Mouse (Mus musculus) lung, postnatal 10 days (tissue): Measurements from ENCODE around the gene Wdfy1.

Experiments used
- DNase-seq: peaks from one replicate; pipeline ENCODE4 v3.0.0; 2021

Gene Wdfy1

DNA sequence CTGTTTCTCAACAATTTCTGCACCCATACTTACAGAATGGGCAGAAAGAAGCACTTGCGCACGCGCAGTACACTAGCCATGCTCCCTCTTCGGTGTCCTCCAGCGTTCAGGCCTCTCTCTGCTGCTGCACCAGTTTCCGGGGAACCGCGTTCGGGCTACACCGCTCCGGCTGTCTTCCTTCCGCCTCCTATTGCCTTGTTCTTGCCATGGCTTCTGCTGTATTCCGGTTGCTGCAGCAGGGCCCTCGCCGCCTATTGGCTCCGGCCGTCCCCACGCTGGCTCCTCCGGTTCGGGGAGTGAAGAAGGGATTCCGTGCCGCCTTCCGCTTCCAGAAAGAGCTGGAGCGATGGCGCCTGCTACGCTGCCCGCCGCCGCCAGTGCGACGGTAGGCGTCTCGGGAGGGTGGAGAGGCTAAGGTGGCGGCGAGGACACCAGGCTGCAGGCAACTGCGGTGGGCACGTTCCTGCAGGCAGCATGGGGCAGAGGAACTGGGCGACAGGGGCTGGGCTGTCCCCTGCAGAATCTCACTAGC, at the start of gene Wdfy1, which contains the start of gene Mrpl44:
Wdfy1 (minus strand) TSS at position 217 of the 532 bp plus-strand sequence.
Mrpl44 (plus strand) TSS at position 92 of the 532 bp plus-strand sequence.
- DNase-seq, result peak; percentile 98

- DNase-seq, result peak; percentile 13
Measured at GRCm38 (mm10) chr1:79823951-79824633, 48.1 kb upstream of the Wdfy1 start.

DNA sequence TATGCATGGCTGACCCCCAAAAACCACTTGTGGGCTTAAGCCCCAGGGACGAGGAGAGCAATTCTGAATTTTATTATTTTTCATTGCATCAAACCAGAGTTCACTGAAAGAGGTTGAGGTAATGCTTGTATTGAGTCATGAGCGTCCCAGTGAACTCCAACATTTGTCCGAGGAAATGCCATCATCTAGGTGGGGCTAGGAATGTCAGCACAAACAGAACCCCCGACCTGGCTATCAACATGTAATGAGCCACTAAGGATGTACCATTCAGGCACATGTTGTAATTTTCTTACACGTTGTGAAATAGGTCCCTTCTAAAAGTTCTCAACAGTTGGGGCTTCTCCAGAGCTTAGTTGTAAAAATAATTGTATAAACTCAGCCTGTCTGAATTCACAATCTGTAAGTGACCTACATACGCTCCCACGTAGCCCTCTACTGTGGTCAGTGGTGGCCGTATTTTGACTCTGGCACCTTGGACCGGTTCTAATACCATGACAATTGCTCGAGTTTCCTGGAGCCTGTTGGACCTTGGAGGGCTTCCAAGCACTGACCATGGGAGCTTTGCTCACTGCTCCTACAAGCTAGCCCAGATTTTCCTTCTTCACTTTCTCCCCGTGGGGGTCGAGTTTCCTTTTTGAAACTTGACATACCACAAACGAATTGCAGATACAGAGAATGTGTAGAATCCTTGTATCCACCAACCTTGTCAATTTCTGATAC, 47.0 kb upstream of the Wdfy1 start:
- peak; percentile 79 for DNase-seq

DNA sequence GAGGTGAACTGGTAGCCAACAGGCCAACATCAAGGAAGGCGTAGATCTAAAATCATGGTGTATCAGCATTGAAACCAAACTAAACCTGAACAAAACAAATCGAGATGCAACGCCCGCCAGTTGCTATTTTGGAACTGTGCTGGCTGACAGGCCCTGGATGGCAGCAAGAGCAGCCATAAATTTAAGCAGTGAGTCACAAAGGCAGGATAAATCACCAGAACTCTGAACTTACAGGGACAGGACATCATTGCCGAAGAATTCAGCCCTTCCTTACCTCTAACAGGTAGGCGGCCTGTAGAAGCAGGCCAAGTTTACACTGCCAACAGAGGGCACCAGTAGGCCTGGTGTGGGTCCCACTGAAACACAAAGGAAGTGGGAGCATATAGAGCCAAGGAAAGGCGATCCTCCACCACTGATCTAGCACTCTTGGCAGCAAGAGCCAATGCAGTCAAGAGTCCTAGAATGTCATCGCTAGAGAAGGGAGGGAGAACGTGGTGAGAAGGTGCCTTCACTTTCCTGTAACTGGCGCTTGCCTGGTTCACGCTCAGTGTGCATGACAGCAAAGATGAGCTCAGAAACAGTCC, 43.4 kb upstream of the Wdfy1 start:
- DNase-seq, result no peak

- no peak for DNase-seq
Measured at GRCm38 (mm10) chr1:79815446-79815845, 39.5 kb upstream of the Wdfy1 start.

DNA sequence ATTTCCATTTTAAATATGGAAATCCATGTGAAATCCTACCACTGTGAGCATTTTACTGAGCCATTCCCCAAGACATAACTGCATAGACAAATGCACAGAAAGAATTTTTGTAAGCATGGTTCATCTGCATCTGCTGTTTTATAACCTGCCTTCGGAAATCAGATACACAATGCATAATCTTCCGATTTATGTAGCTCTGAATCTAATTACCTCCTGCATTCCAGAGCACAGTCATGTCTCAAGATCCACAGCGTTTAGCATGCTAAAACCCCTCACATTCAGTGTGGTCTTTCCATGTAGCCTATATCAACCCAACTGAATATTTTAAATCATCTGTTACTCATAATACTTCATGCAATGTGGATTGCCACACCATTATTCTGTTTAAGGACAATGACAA, 33.5 kb upstream of the Wdfy1 start:
- DNase-seq, result no peak

- DNase-seq, result peak; percentile 57
Measured at GRCm38 (mm10) chr1:79806865-79807264, 30.9 kb upstream of the Wdfy1 start.

DNA sequence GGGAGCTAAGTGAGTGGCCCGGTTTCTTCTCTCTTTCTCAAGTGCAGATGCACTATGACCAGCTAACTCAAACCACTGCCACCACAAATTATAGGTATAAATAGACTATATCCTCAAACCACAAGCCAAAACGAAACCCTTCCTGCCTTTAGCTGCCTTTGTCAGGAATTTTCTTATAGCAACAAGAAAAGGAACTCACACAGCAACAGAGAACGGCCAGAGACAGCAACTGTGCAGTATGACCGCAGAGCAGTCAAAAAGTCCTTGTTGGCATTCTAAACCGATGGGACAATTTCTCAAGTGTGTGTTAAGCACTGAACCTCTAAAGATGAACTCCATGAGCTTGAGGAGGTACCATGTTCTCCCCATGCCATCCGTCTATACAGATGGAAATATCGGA, 27.7 kb upstream of the Wdfy1 start:
- no peak for DNase-seq

- DNase-seq, result no peak
Measured at GRCm38 (mm10) chr1:79802858-79803427, 27.0 kb upstream of the Wdfy1 start.

GRCm38 (mm10) chr1:79797084-79797483, 21.1 kb upstream of the Wdfy1 start:
- DNase-seq, result no peak

DNA sequence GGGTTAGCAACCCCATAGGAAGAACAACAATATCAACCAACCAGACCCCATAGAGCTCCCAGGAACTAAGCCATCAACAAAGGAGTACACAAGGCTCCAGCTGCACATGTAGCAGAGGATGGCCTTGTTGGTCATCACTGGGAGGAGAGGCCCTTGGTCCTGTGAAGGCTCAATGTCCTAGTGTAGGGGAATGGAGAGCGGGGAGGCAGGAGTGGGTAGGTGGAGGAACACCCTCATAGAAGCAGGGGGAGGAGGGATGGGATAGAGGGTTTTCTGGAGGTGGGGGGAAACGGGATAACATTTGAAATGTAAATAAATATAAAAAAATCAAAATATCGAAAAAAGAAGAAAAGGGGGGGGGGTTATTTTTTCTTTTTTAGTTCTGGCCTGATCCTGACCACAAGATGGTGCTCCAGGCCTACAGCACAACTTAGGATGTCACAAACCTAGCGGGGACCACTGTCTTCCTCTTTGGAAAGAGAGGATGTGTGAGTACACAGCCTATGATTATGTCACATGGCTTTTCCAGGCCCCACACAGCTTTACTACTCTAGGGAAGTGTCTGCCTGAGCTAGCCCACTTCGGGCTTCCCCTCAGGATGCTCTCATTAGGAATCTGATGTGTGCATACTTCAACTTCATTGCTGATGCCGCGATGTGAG, 10.5 kb upstream of the Wdfy1 start:
- peak; percentile 56 for DNase-seq

DNA sequence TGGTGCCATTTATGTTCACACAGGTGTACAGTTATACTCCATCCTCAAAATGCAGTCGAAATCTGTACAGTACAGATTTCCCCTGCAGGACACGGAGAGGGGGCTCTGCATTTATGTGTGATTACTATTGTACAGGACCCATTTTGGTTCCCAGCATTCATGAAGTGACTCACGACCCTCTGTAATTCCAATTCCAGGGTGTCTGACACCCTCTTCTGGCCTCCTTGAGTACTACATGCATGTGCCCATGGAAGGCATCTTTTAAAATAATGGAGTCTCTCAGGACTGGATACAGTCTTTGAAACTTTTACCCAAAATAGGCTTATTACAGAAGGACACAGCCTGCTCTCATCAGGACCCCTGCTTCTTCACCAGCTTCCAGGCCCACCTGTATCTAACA, 6.5 kb upstream of the Wdfy1 start:
- no peak for DNase-seq

GRCm38 (mm10) chr1:79778011-79778410, 2.1 kb upstream of the Wdfy1 start:
- no peak for DNase-seq

- no peak for DNase-seq
Measured at GRCm38 (mm10) chr1:79774164-79774780, 1.7 kb downstream of the Wdfy1 start.

GRCm38 (mm10) chr1:79768231-79768630, 7.7 kb downstream of the Wdfy1 start:
- DNase-seq, result no peak

DNA sequence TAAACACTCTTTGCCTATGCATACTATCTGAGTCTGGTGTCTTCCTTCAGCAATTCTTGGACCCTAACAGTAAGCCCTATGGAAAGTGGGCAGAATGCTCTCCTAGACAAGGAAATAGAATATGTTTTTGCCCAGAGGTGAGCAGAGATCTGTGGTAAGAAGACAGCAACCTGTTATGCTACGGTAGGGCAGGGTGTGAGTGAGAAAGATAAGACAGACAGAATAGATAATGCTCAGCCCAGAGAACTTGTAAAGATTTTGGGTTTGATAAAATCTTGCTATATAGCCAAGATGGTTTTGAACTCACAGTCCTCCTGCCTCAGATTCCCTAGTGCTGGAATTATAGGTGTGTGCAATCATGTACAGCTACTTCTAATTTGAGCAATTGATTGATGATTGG, 11.5 kb downstream of the Wdfy1 start:
- DNase-seq, result no peak

DNA sequence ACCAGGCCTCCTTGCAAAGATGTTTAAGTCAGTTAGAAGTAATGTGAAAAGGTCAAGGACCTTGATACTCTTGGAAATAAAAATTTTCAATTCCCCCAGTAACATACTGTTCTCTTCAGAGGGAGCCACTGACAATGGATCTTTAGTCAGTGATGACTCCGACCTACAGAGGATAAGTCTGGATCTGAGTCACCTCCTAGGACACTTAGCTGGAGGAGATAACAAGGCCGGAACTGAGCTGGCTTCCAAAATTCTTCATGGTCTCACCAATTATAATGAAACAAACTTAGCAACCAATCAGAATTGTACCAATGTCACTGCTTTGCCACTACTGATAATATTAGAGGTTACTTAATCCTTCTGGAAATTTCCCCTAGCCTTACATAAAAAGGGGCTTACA, 11.9 kb downstream of the Wdfy1 start:
- DNase-seq, result no peak

GRCm38 (mm10) chr1:79762282-79763250, 13.4 kb downstream of the Wdfy1 start:
- no peak for DNase-seq

DNA sequence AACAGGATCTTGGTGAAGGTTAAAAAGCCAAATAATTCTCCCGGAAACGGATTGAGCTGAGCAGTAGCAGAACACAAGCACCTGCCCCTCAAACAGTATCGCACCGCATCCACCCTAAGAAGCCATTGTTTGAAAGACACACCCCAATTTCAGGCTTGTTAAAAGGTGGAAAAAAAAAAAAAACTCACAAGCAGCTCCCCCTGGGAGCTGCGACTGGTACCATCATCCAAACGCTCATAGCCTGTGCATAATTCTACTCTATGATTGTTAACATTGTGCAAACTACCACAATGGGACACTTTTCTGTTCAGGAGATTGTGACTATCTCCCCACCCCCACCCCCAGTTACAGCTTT, 14.0 kb downstream of the Wdfy1 start:
- no peak for DNase-seq

DNA sequence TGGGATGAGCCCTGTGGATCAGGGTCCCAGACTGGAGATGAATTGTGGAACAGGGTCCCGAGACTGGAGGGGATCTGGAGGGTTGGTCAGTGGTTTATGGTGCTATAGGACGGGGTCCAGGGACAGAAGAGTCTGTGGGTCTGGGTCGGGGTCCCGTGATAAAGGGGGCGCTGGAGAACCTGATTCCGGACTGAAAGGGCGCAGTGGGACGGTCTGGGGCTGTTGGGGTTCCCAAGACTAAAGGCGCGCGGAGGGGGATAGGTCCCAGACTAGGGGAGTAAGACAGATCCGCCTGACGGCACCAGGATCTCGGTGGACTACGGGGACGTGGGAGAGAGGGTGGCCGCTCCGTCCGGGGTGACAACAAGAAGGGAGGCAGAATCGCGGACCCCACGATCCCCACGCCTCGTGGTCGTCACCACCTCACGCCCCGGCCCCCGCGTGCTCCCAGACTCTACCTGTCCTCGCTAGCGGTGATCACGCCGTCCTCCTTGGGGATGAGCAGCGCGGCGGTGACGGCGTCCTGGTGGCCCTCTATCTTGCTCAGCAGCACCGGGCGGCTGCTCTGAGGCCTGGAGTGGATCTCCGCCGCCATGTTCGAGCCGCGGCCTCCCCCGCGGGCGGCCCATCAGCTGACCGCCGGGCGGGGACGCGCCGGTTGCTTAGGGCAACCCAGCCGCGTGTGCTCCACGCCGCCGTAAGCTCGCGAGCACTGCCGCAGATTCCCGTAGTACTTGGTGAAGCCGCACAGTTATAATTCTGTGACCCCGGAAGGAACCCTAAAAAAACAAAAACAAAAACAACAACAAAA, 14.6 kb downstream of the Wdfy1 start:
- peak; percentile 86 for DNase-seq
